9 mouse cellular contexts compared by ENCODE assay signal in genomic region chr14:19733490-19734282, GRCm38 (mm10). TPM values are rescaled to one million over a fixed set of nuclear protein-coding genes. Genes with fewer than 3 reads are reported as not detected.
A peak's percentile ranks its signal among the peaks of the same experiment; 100 is the strongest.
DNase-seq lines count a peak whose midpoint lies in the region; ATAC-seq and TF ChIP-seq lines count a peak whose summit lies in the region.
"Had no signal": no experiment of that assay in that cellular context is flagged by ENCODE, and none has a peak within 500 bp of the region (broad histone marks: within the 10 kb centered on the region; RNA-seq: fewer than 3 reads in every experiment).

No protein-coding gene starts in this region.

- peak overlapping the region; percentile 89 for H3K27ac ChIP-seq in lung, embryonic 14.5 days (ENCODE audit: low read depth)
- H3K27ac ChIP-seq in stomach, embryonic 15.5 days, result peak overlapping the region; percentile 86
- H3K27ac ChIP-seq in hindbrain, embryonic 16.5 days (ENCODE audit: low read depth, low read length), result no peak overlapping the region
- no peak overlapping the region for H3K27ac ChIP-seq in midbrain, postnatal 0 days (ENCODE audit: low read depth, low read length)
- H3K27ac ChIP-seq: midbrain, embryonic 12.5 days had no signal

- H3K4me3 ChIP-seq in lung, embryonic 14.5 days (ENCODE audit: low read depth, low read length), result no peak overlapping the region
- no peak overlapping the region for H3K4me3 ChIP-seq in stomach, embryonic 15.5 days (replicated peaks)
- H3K4me3 ChIP-seq in hindbrain, embryonic 16.5 days (ENCODE audit: low read length), result no peak overlapping the region
- H3K4me3 ChIP-seq in midbrain, postnatal 0 days (ENCODE audit: low read depth, low read length), result no peak overlapping the region
- H3K4me3 ChIP-seq: midbrain, embryonic 12.5 days had no signal

- H3K9me3 ChIP-seq in lung, embryonic 14.5 days (ENCODE audit: low read depth, low read length), result no peaks in the 10 kb centered on the region
- H3K9me3 ChIP-seq in stomach, embryonic 15.5 days, result no peaks in the 10 kb centered on the region
- H3K9me3 ChIP-seq in hindbrain, embryonic 16.5 days (ENCODE audit: control insufficient read depth, low read length), result no peaks in the 10 kb centered on the region
- H3K9me3 ChIP-seq in midbrain, postnatal 0 days (ENCODE audit: low read length), result no peaks in the 10 kb centered on the region
- H3K9me3 ChIP-seq: midbrain, embryonic 12.5 days had no signal

- WGBS in lung, embryonic 14.5 days, result 26% methylated on average over 4 of the region's 4 CpGs
- WGBS in stomach, embryonic 15.5 days, result 31% methylated on average over 4 of the region's 4 CpGs
- WGBS in hindbrain, embryonic 16.5 days, result 34% methylated on average over 4 of the region's 4 CpGs
- WGBS in midbrain, postnatal 0 days, result 52% methylated on average over 4 of the region's 4 CpGs

- no peak overlapping the region for H3K9ac ChIP-seq in lung, embryonic 14.5 days
- H3K9ac ChIP-seq in stomach, embryonic 15.5 days, result no peak overlapping the region
- H3K9ac ChIP-seq in hindbrain, embryonic 16.5 days (ENCODE audit: low read depth, low read length), result no peak overlapping the region
- H3K9ac ChIP-seq in midbrain, postnatal 0 days (replicated peaks; ENCODE audit: low read length, poor library complexity, severe bottlenecking), result no peak overlapping the region
- H3K9ac ChIP-seq: midbrain, embryonic 12.5 days had no signal

- no peak for TF ChIP-seq CTCF in lung, embryonic 14.5 days (IDR thresholded peaks at IDR 0.05; ENCODE audit: low read depth)
- TF ChIP-seq CTCF in midbrain, postnatal 0 days (IDR thresholded peaks at IDR 0.05), result no peak

- H3K4me2 ChIP-seq in lung, embryonic 14.5 days, result no peak overlapping the region
- no peak overlapping the region for H3K4me2 ChIP-seq in stomach, embryonic 15.5 days
- no peak overlapping the region for H3K4me2 ChIP-seq in hindbrain, embryonic 16.5 days (ENCODE audit: low read length)
- no peak overlapping the region for H3K4me2 ChIP-seq in midbrain, postnatal 0 days (ENCODE audit: low read depth, low read length, poor library complexity, severe bottlenecking)
- H3K4me2 ChIP-seq: midbrain, embryonic 12.5 days had no signal

- H3K27me3 ChIP-seq in lung, embryonic 14.5 days (ENCODE audit: insufficient read depth, low read length), result no peaks in the 10 kb centered on the region
- no peaks in the 10 kb centered on the region for H3K27me3 ChIP-seq in stomach, embryonic 15.5 days (replicated peaks)
- H3K27me3 ChIP-seq in hindbrain, embryonic 16.5 days (replicated peaks; ENCODE audit: control insufficient read depth, insufficient read depth, low read length), result no peaks in the 10 kb centered on the region
- H3K27me3 ChIP-seq in midbrain, postnatal 0 days (ENCODE audit: insufficient read depth, low read length), result no peaks in the 10 kb centered on the region

- H3K4me1 ChIP-seq in lung, embryonic 14.5 days (ENCODE audit: insufficient read depth), result peaks cover 9% of the 10 kb centered on the region
- peaks cover 18% of the 10 kb centered on the region for H3K4me1 ChIP-seq in stomach, embryonic 15.5 days
- H3K4me1 ChIP-seq in hindbrain, embryonic 16.5 days (ENCODE audit: control insufficient read depth, insufficient read depth, low read depth, low read length), result peaks cover 3% of the 10 kb centered on the region
- H3K4me1 ChIP-seq in midbrain, postnatal 0 days (ENCODE audit: insufficient read depth, low read length), result no peaks in the 10 kb centered on the region

- peak; percentile 73 for ATAC-seq in lung, embryonic 14.5 days (ENCODE audit: insufficient read depth)
- ATAC-seq in stomach, embryonic 15.5 days (ENCODE audit: insufficient read depth, low FRiP score, low read depth), result peak; percentile 13; the same call in 1 of the 2 replicates
- no peak for ATAC-seq in hindbrain, embryonic 16.5 days
- no peak for ATAC-seq in midbrain, postnatal 0 days (ENCODE audit: low FRiP score)

- no peaks in the 10 kb centered on the region for H3K36me3 ChIP-seq in lung, embryonic 14.5 days (ENCODE audit: insufficient read depth)
- no peaks in the 10 kb centered on the region for H3K36me3 ChIP-seq in stomach, embryonic 15.5 days
- H3K36me3 ChIP-seq in hindbrain, embryonic 16.5 days (ENCODE audit: control insufficient read depth, insufficient read depth, low read length), result no peaks in the 10 kb centered on the region
- no peaks in the 10 kb centered on the region for H3K36me3 ChIP-seq in midbrain, postnatal 0 days (ENCODE audit: insufficient read depth, low read length)
- H3K36me3 ChIP-seq: midbrain, embryonic 12.5 days had no signal

- peak; percentile 93 for DNase-seq in lung, embryonic 14.5 days
- no peak for DNase-seq in lung, postnatal 25 days (ENCODE audit: low spot score)
- peak; percentile 72 for DNase-seq in heart, adult 9 months (ENCODE audit: low spot score in 2 of 2)
- peak; percentile 24 to 53 for DNase-seq in kidney, postnatal 4 days
- no peak for DNase-seq in layer of hippocampus, adult 9-11 months
- no peak for DNase-seq in midbrain, postnatal 0 days (ENCODE audit: low spot score)

RNA-seq across cellular contexts. Expression of gene Nid2, which starts 17.4 kb away (rescaled TPM):
- 111 and 117 TPM in 2 replicates for polyA plus RNA-seq in lung, embryonic 14.5 days (2014; fragmentation: Nextera tagmentation; extraction: Ambion mirVana)
- polyA plus RNA-seq in stomach, embryonic 15.5 days (2015; fragmentation: Nextera tagmentation; extraction: Ambion mirVana), result 73.8 and 75.1 TPM in 2 replicates
- polyA plus RNA-seq in hindbrain, embryonic 16.5 days (2015; fragmentation: Nextera tagmentation; extraction: Ambion mirVana), result 33.7 and 58.6 TPM in 2 replicates
- total RNA-seq in midbrain, postnatal 0 days (2014; rRNA removed), result 35.2 and 39.0 TPM in 2 replicates
- 18.6 and 21.3 TPM in 2 replicates for polyA plus RNA-seq in midbrain, postnatal 0 days (2015; fragmentation: Nextera tagmentation; extraction: Ambion mirVana)

Comparison
In these comparisons a context has a peak if more than half of its experiments do, and no peak if none do; other contexts are left out.
1. DNase-seq: peak in lung, embryonic 14.5 days (single experiment), heart, adult 9 months (2 of 2) and kidney, postnatal 4 days (2 of 2); none in lung, postnatal 25 days (single experiment), layer of hippocampus, adult 9-11 months (single experiment) and midbrain, postnatal 0 days (single experiment).
2. ATAC-seq: peak in lung, embryonic 14.5 days (single experiment) and stomach, embryonic 15.5 days (single experiment); none in hindbrain, embryonic 16.5 days (single experiment) and midbrain, postnatal 0 days (single experiment).
3. H3K27ac ChIP-seq: peak in lung, embryonic 14.5 days (single experiment) and stomach, embryonic 15.5 days (single experiment); none in hindbrain, embryonic 16.5 days (single experiment) and midbrain, postnatal 0 days (single experiment).